Mouse (Mus musculus) 3T3-L1 (cell line): ENCODE data around the gene Calml3.

Source experiments
- DNase-seq: peaks from one replicate; pipeline ENCODE4 v3.0.0-alpha.2; 2015; ENCODE audit warnings: low read depth, low spot score

Calml3 gene

GRCm38 (mm10) chr13:3782499-3782898 lies 21.6 kb downstream of the Calml3 start:
- DNase-seq, result peak; percentile 84

- peak; percentile 45 for DNase-seq
Observed at GRCm38 (mm10) chr13:3779575-3780226, 24.4 kb downstream of the Calml3 start.

- peak; percentile 66 for DNase-seq
Observed at GRCm38 (mm10) chr13:3778591-3779364, 25.3 kb downstream of the Calml3 start.

- no peak for DNase-seq
Observed at GRCm38 (mm10) chr13:3777216-3777912, 26.8 kb downstream of the Calml3 start.

- no peak for DNase-seq
Observed at GRCm38 (mm10) chr13:3776446-3776845, 27.7 kb downstream of the Calml3 start.

- no peak for DNase-seq
Observed at GRCm38 (mm10) chr13:3774991-3775390, 29.1 kb downstream of the Calml3 start.

- peak; percentile 72 for DNase-seq
Observed at GRCm38 (mm10) chr13:3774280-3774679, 29.8 kb downstream of the Calml3 start.

- DNase-seq, result no peak
Observed at GRCm38 (mm10) chr13:3773149-3773688, 30.9 kb downstream of the Calml3 start.

GRCm38 (mm10) chr13:3771221-3771620 lies 32.9 kb downstream of the Calml3 start:
- DNase-seq, result no peak

GRCm38 (mm10) chr13:3770170-3771024 lies 33.7 kb downstream of the Calml3 start:
- DNase-seq, result no peak

- DNase-seq, result no peak
Observed at GRCm38 (mm10) chr13:3769531-3769930, 34.6 kb downstream of the Calml3 start.

- DNase-seq, result no peak
Observed at GRCm38 (mm10) chr13:3768621-3769020, 35.5 kb downstream of the Calml3 start.

GRCm38 (mm10) chr13:3767086-3767485 lies 37.0 kb downstream of the Calml3 start:
- peak; percentile 73 for DNase-seq

- DNase-seq, result no peak
Observed at GRCm38 (mm10) chr13:3765781-3766180, 38.3 kb downstream of the Calml3 start.

- no peak for DNase-seq
Observed at GRCm38 (mm10) chr13:3761131-3761530, 43.0 kb downstream of the Calml3 start.

GRCm38 (mm10) chr13:3758347-3758746 lies 45.8 kb downstream of the Calml3 start:
- DNase-seq, result no peak

- DNase-seq, result no peak
Observed at GRCm38 (mm10) chr13:3753291-3753690, 50.8 kb downstream of the Calml3 start.
